Mouse (Mus musculus): ENCODE results near the gene Gcc2.
"Not testable (repeated sequence)": the region's sequence is repeated elsewhere in the genome, so short reads cannot be mapped to it uniquely, and the experiment has no call there.

Gene Gcc2

GRCm38 (mm10) chr10:58328517-58329108 lies 73.3 kb downstream of the Gcc2 start:
- no peak for DNase-seq

- no peak for DNase-seq
Measured at GRCm38 (mm10) chr10:58330635-58331034, 75.3 kb downstream of the Gcc2 start.

GRCm38 (mm10) chr10:58331741-58332140 lies 76.4 kb downstream of the Gcc2 start:
- DNase-seq, result no peak

GRCm38 (mm10) chr10:58333414-58333813 lies 78.1 kb downstream of the Gcc2 start:
- no peak for DNase-seq

GRCm38 (mm10) chr10:58336156-58336555 lies 80.9 kb downstream of the Gcc2 start:
- no peak for DNase-seq

- DNase-seq, result not testable (repeated sequence)
Measured at GRCm38 (mm10) chr10:58337091-58337490, 81.8 kb downstream of the Gcc2 start.

- DNase-seq, result no peak
Measured at GRCm38 (mm10) chr10:58338590-58338989, 83.3 kb downstream of the Gcc2 start.

- DNase-seq, result no peak
Measured at GRCm38 (mm10) chr10:58341685-58342084, 86.4 kb downstream of the Gcc2 start.

GRCm38 (mm10) chr10:58342199-58342598 lies 86.9 kb downstream of the Gcc2 start:
- no peak for DNase-seq

- DNase-seq, result no peak
Measured at GRCm38 (mm10) chr10:58343552-58343951, 88.3 kb downstream of the Gcc2 start.

GRCm38 (mm10) chr10:58350600-58350999 lies 95.3 kb downstream of the Gcc2 start:
- no peak for DNase-seq

GRCm38 (mm10) chr10:58351670-58352069 lies 96.4 kb downstream of the Gcc2 start:
- DNase-seq, result no peak

GRCm38 (mm10) chr10:58352364-58352763 lies 97.1 kb downstream of the Gcc2 start:
- no peak for DNase-seq

GRCm38 (mm10) chr10:58354561-58354960 lies 99.3 kb downstream of the Gcc2 start:
- no peak for DNase-seq

Data from cerebellum, adult 8-10 months (tissue).